Mouse (Mus musculus) v-Abl transformed pro-B cells (cell line): ENCODE data around the gene Gm31571.
"Not testable (repeated sequence)": the region's sequence is repeated elsewhere in the genome, so short reads cannot be mapped to it uniquely, and the experiment has no call there.

Experiments used
- in situ Hi-C, 2 experiments: fragments of 400-800 bp; cut with MboI; formaldehyde crosslinking; loops; one replicate each; pipeline ENCODE4 v1.15.1; 2025; ENCODE audit not compliant: unreplicated experiment in 2 of 2

Gm31571 gene

DNA sequence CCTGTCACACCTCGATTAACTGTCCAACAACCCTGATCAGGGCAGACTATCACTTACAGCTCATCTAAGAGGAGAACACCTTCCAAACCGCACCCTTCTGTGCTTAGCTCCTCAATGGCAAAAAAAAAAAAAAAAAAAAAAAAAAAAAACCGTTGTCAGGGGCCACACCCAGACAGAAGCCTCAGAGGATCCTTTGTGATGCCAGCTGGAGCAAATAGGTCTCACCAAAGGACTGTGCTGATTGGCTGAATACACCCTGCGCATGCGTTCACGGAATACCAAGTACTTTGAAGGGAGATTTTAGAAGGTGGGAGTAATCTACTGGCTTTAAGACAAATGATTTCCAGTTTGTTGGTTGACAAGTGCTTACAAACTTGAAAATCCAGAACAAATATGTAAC lies at the start of gene Gm31571:
Gene Gm31571, minus strand, starts transcription at position 101 of the 400 bp plus-strand sequence.
- in situ Hi-C loops, result not testable (repeated sequence)
